Mouse (Mus musculus) intestine, embryonic 16.5 days (tissue): ENCODE data around the gene Nlrc5. TPM values are rescaled to one million over a fixed set of nuclear protein-coding genes. Genes with fewer than 3 reads are reported as not detected.

ENCODE experiments used
- ATAC-seq: fragments of 200-750 bp; cut with Nextera tagmentation; 2 replicates; pipeline ENCODE4 v1.8.0; 2017; ENCODE audit warnings: moderate TSS enrichment, moderate library complexity
- H3K27ac ChIP-seq: fragments of 300-500 bp; sonication (generic); 2 replicates; pipeline ENCODE4 v1.5.1; 2014; ENCODE audit warnings: mild to moderate bottlenecking, low read length
- H3K27me3 ChIP-seq: fragments of 300-500 bp; sonication (generic); replicated peaks from 2 replicates; pipeline ENCODE4 v1.6.1; 2014; ENCODE audit warnings: low read length, control low read depth, mixed read lengths; ENCODE audit not compliant: control insufficient read depth, insufficient read depth
- H3K36me3 ChIP-seq: fragments of 300-500 bp; sonication (generic); 2 replicates; pipeline ENCODE4 v1.6.1; 2014; ENCODE audit warnings: low read length, control low read depth; ENCODE audit not compliant: control insufficient read depth, insufficient read depth
- H3K4me1 ChIP-seq: fragments of 300-500 bp; sonication (generic); 2 replicates; pipeline ENCODE4 v1.6.1; 2014; ENCODE audit warnings: low read length, control low read depth, mixed read lengths; ENCODE audit not compliant: control insufficient read depth, insufficient read depth
- H3K4me2 ChIP-seq: fragments of 300-500 bp; sonication (generic); 2 replicates; pipeline ENCODE4 v1.6.1; 2014; ENCODE audit warnings: low read depth, low read length, control low read depth
- H3K4me3 ChIP-seq: fragments of 300-500 bp; sonication (generic); 2 replicates; pipeline ENCODE4 v1.5.1; 2014; ENCODE audit warnings: mild to moderate bottlenecking, low read length
- H3K9ac ChIP-seq: fragments of 300-500 bp; sonication (generic); 2 replicates; pipeline ENCODE4 v1.6.1; 2014; ENCODE audit warnings: low read depth, low read length
- H3K9me3 ChIP-seq: fragments of 300-500 bp; sonication (generic); 2 replicates; pipeline ENCODE4 v1.6.1; 2016; ENCODE audit warnings: low read length, control low read depth; ENCODE audit not compliant: control insufficient read depth
- WGBS: fragments of 180-500 bp; shearing (Covaris S2); extraction: QIAGEN DNeasy Blood & Tissue Kit; methylation state at CpG from one replicate; pipeline ENCODE4 v1.1.7; 2014; 5-methylcytosine and 5-hydroxymethylcytosine counted together
- polyA plus RNA-seq: library from polyadenylated mRNA; unstranded; fragments of >200 nt; fragmentation: Nextera tagmentation; extraction: Ambion mirVana; gene quantifications from 2 replicates; pipeline ENCODE4 v1.2.1, GENCODE M21; 2015

Nlrc5 gene
- polyA plus RNA-seq, 1 experiment from 2014 or later, result 0.43 TPM

- no peaks in the 10 kb centered on the region for H3K9me3 ChIP-seq
- no peaks in the 10 kb centered on the region for H3K4me1 ChIP-seq
- no peak for ATAC-seq
- H3K4me3 ChIP-seq, result no peak overlapping the region
- H3K27me3 ChIP-seq, result no peaks in the 10 kb centered on the region
- H3K36me3 ChIP-seq, result no peaks in the 10 kb centered on the region
- 78% methylated on average over 9 of the region's 9 CpGs for WGBS
- no peak overlapping the region for H3K4me2 ChIP-seq
- H3K9ac ChIP-seq, result no peak overlapping the region
- H3K27ac ChIP-seq, result no peak overlapping the region
Measured at GRCm38 (mm10) chr8:94524554-94524953, 90.4 kb downstream of the Nlrc5 start.

DNA sequence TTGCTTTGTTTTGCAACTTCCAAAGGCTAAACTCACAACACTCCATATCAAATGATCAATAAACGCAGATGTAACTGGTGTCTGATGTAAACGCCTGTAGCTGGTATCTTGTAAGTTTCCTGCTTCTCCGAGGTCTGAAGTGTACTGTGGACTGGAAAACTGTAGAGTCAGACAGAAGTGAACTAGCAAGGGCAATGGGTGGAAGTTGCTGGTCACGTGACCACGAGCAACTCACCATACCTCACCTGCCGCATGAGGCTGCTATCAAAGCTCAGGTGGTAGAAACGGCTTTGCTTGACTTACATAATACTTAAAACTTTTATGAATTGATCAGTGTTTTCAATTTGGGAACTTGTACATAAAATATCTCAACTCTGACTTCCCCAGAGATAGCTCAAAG is 93.0 kb downstream of the Nlrc5 start:
- 78% methylated on average over 7 of the region's 7 CpGs for WGBS
- Histone ChIP-seq H3K4me1 (peaks cover 5% of the 10 kb centered on the region), H3K4me2 (no peak overlapping the region), H3K27ac (no peak overlapping the region), H3K27me3 (no peaks in the 10 kb centered on the region), H3K36me3 (no peaks in the 10 kb centered on the region), H3K4me3 (no peak overlapping the region), H3K9me3 (no peaks in the 10 kb centered on the region), H3K9ac (no peak overlapping the region)
- no peak; the same call in 1 of the 2 replicates for ATAC-seq

GRCm38 (mm10) chr8:94528245-94528644 is 94.1 kb downstream of the Nlrc5 start:
- Histone ChIP-seq H3K27ac (no peak overlapping the region), H3K27me3 (no peaks in the 10 kb centered on the region), H3K9ac (no peak overlapping the region), H3K4me3 (no peak overlapping the region), H3K4me2 (no peak overlapping the region), H3K4me1 (peaks cover 8% of the 10 kb centered on the region), H3K36me3 (no peaks in the 10 kb centered on the region), H3K9me3 (no peaks in the 10 kb centered on the region)
- ATAC-seq, result no peak
- 48% methylated on average over 4 of the region's 4 CpGs for WGBS

DNA sequence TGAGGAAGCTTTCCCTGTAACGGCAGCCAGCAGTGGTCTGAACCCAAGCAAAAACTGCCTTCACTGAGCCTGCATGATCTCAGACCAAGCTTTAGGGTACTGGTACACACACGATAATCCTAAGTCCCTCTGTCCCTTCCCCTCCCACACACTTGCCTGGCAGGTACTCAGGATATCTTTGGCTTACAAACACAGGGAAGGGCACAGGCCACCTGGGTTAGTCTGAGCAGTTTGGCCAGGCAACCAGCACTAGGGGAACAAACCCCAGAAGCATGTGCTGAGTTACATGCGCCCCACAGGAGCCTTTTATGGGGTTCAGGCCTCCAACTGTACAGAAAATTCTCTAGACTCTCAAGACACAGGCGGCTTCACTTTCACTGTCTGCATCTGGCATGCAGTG is 95.7 kb downstream of the Nlrc5 start:
- Histone ChIP-seq H3K4me3 (no peak overlapping the region), H3K27me3 (0 out of 2 replicates have a peak, but pooled peaks cover 2% of the 10 kb centered on the region), H3K4me1 (peaks cover 8% of the 10 kb centered on the region), H3K4me2 (no peak overlapping the region), H3K27ac (no peak overlapping the region), H3K9ac (no peak overlapping the region), H3K9me3 (no peaks in the 10 kb centered on the region), H3K36me3 (no peaks in the 10 kb centered on the region)
- WGBS, result 68% methylated on average over 4 of the region's 4 CpGs
- no peak for ATAC-seq

DNA sequence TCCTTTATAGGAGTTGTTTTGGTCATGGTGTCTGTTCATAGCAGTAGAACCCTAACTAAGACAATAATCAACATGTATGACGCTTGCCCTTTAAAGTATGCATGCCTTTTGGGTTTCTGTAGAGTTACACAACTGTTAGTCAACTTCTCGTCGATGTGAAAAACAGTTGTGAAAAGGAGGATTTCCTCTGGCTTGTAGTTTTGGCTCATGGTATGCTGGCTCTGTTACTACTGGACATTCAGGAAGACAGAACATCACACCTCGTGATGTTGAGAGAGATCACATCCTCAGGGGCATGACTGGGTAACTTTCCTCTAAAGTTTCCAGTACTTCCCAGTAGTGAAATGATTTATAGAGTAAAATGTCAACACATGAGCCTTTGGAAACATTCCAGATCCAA is 96.5 kb downstream of the Nlrc5 start:
- Histone ChIP-seq H3K9me3 (no peaks in the 10 kb centered on the region), H3K4me3 (no peak overlapping the region), H3K9ac (no peak overlapping the region), H3K4me1 (peaks cover 8% of the 10 kb centered on the region), H3K27me3 (0 out of 2 replicates have a peak, but pooled peaks cover 2% of the 10 kb centered on the region), H3K27ac (no peak overlapping the region), H3K36me3 (no peaks in the 10 kb centered on the region), H3K4me2 (no peak overlapping the region)
- ATAC-seq, result no peak
- 86% methylated on average over 4 of the region's 4 CpGs for WGBS

GRCm38 (mm10) chr8:94532000-94532399 is 97.8 kb downstream of the Nlrc5 start:
- H3K27me3 ChIP-seq, result peaks cover 2% of the 10 kb centered on the region; the same call in 1 of the 2 replicates
- H3K9ac ChIP-seq, result peak overlapping the region; percentile 47; the same call in 1 of the 2 replicates
- peaks cover 8% of the 10 kb centered on the region for H3K4me1 ChIP-seq
- H3K4me2 ChIP-seq, result peak overlapping the region; percentile 95
- no peak for ATAC-seq
- H3K4me3 ChIP-seq, result peak overlapping the region; percentile 73; the same call in 1 of the 2 replicates
- H3K36me3 ChIP-seq, result no peaks in the 10 kb centered on the region
- H3K27ac ChIP-seq, result no peak overlapping the region
- no peaks in the 10 kb centered on the region for H3K9me3 ChIP-seq
- 5% methylated on average over 8 of the region's 8 CpGs for WGBS

GRCm38 (mm10) chr8:94532525-94532872 is 98.3 kb downstream of the Nlrc5 start:
- Histone ChIP-seq H3K4me2 (peak overlapping the region; percentile 95), H3K36me3 (no peaks in the 10 kb centered on the region), H3K27ac (no peak overlapping the region), H3K27me3 (peaks cover 2% of the 10 kb centered on the region; the same call in 1 of the 2 replicates), H3K4me3 (peak overlapping the region; percentile 73), H3K9me3 (no peaks in the 10 kb centered on the region), H3K9ac (peak overlapping the region; percentile 75), H3K4me1 (peaks cover 8% of the 10 kb centered on the region)
- WGBS, result 1% methylated on average over 34 of the region's 34 CpGs
- ATAC-seq, result peak; percentile 19; the same call in 1 of the 2 replicates

DNA sequence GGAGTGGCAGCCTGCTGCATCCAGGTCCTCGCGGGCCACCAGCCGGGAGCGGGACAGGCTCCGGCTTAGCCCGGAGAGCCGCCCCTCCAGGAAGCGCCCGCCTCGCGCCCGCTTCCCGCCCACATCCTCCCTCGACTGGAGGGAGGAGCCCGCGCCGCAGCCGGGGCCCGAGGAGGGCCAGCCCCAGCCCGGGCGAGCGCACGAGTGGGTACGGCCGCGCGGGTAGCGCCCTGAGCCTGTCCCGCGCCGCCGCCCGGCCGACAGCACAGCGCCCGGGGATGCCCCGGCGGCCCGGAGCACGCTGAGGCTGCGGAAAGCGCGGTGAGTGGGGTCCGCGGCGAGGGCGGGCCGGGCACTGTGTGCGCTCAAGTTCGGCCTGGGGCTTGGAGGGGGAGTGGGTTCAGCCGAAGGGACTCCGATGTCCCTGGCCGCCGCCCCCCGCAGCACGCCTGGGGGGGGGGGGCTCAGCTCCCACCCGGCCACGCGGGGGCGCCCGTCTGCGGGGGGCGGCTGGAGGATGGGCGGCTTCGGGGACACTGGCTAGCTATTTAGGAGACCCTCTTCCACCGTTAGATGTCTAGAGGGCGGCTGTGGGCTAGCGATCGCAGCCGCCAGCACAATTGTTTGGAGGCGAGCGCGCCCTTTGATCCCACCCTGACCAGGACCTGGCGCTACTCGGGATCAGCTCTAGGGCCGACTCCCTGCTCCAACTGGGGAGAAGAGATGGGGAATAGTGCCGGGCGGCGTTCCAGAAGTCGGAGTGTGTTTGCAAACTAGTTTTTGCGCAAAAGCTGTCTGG is 98.9 kb downstream of the Nlrc5 start, which contains the start of gene Cpne2:
Gene Cpne2 (plus strand): TSS at position 118 of the 799 bp plus-strand sequence.
- WGBS, result under 1% methylated on average over 73 of the region's 81 CpGs
- peak; percentile 91 for ATAC-seq

GRCm38 (mm10) chr8:94534612-94535011 is 100.5 kb downstream of the Nlrc5 start:
- 31% methylated on average over 4 of the region's 4 CpGs for WGBS
- ATAC-seq, result no peak

More for the DNA sequence above, 98.9 kb downstream of the Nlrc5 start, which contains the start of gene Cpne2:
- no peaks in the 10 kb centered on the region for H3K9me3 ChIP-seq
- peak within 1 kb of the TSS; percentile 73 for H3K4me3 ChIP-seq
- H3K9ac ChIP-seq, result peak within 1 kb of the TSS; percentile 75
- peak within 1 kb of the TSS; percentile 95 for H3K4me2 ChIP-seq
- no peak within 1 kb of the TSS for H3K27ac ChIP-seq
- peaks cover 2% of the 10 kb centered on the region; the same call in 1 of the 2 replicates for H3K27me3 ChIP-seq
- H3K36me3 ChIP-seq, result no peaks in the 10 kb centered on the region
- H3K4me1 ChIP-seq, result peaks cover 8% of the 10 kb centered on the region

More at GRCm38 (mm10) chr8:94534612-94535011, 100.5 kb downstream of the Nlrc5 start:
- Histone ChIP-seq H3K9ac (no peak overlapping the region), H3K27me3 (peaks cover 2% of the 10 kb centered on the region; the same call in 1 of the 2 replicates), H3K4me1 (peaks cover 8% of the 10 kb centered on the region), H3K27ac (no peak overlapping the region), H3K36me3 (no peaks in the 10 kb centered on the region), H3K9me3 (no peaks in the 10 kb centered on the region), H3K4me2 (no peak overlapping the region), H3K4me3 (no peak overlapping the region)
